ENCODE assay signal across 16 mouse cellular contexts in the genomic region with DNA sequence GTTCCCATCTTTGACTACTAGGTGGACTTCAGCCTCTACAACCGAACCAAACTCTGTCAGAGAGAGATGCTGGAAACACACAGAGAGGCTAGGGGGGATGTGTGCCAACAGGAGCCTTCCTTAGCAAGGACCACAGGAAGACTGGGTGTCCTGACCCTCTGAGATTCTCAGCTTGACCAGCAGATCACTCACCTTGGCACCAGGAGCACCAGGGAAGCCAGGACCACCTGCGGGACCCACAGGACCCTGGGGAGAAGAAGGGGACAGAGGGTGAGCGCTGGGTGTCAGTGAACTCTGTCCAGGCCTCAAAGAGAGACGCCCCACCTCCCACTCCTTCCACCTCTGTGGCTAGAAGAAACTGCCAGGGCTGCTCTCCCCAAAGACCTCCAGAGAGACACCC. TPM values are rescaled to one million over a fixed set of nuclear protein-coding genes. Genes with fewer than 3 reads are reported as not detected.
DNase-seq lines count a peak whose midpoint lies in the region; ATAC-seq and TF ChIP-seq lines count a peak whose summit lies in the region.
"Had no signal": no experiment of that assay in that cellular context is flagged by ENCODE, and none has a peak within 500 bp of the region (broad histone marks: within the 10 kb centered on the region; RNA-seq: fewer than 3 reads in every experiment).

No protein-coding gene starts in this region.

- no peak overlapping the region for H3K9ac ChIP-seq in forebrain, embryonic 16.5 days (replicated peaks; ENCODE audit: low read depth, low read length)
- H3K9ac ChIP-seq in forebrain, embryonic 14.5 days (ENCODE audit: low read length): peak overlapping the region; percentile 35
- peak overlapping the region; percentile 63 for H3K9ac ChIP-seq in midbrain, embryonic 11.5 days (ENCODE audit: low read length)
- H3K9ac ChIP-seq: liver, embryonic 14.5 days had no signal

- peaks cover 87% of the 10 kb centered on the region for H3K36me3 ChIP-seq in forebrain, embryonic 10.5 days (replicated peaks)
- no peaks in the 10 kb centered on the region for H3K36me3 ChIP-seq in forebrain, embryonic 16.5 days (ENCODE audit: control insufficient read depth, insufficient read depth)
- peaks cover 22% of the 10 kb centered on the region for H3K36me3 ChIP-seq in E14TG2a.4 (ENCODE audit: insufficient read depth, low read length)
- peaks cover 32% of the 10 kb centered on the region for H3K36me3 ChIP-seq in forebrain, embryonic 14.5 days (ENCODE audit: control insufficient read depth, insufficient read depth, low read length)
- peaks cover 23% of the 10 kb centered on the region for H3K36me3 ChIP-seq in midbrain, embryonic 11.5 days (ENCODE audit: control insufficient read depth, insufficient read depth, low read length)

- WGBS in forebrain, embryonic 10.5 days: 0% methylated on average over 4 of the region's 4 CpGs
- 11% methylated on average over 3 of the region's 4 CpGs for WGBS in forebrain, embryonic 16.5 days
- WGBS in forebrain, embryonic 14.5 days: 4% methylated on average over 4 of the region's 4 CpGs
- WGBS in midbrain, embryonic 11.5 days: 6% methylated on average over 4 of the region's 4 CpGs

- H3K4me1 ChIP-seq in forebrain, embryonic 10.5 days: peaks cover 78% of the 10 kb centered on the region
- H3K4me1 ChIP-seq in forebrain, embryonic 16.5 days (replicated peaks; ENCODE audit: control insufficient read depth, insufficient read depth, low read length): peaks cover 37% of the 10 kb centered on the region
- peaks cover 79% of the 10 kb centered on the region for H3K4me1 ChIP-seq in E14TG2a.4 (replicated peaks; ENCODE audit: low read depth, low read length)
- peaks cover 40% of the 10 kb centered on the region for H3K4me1 ChIP-seq in forebrain, embryonic 14.5 days (ENCODE audit: control insufficient read depth, insufficient read depth, low read length)
- peaks cover 51% of the 10 kb centered on the region for H3K4me1 ChIP-seq in midbrain, embryonic 11.5 days (ENCODE audit: control insufficient read depth, insufficient read depth, low read length)

- no peaks in the 10 kb centered on the region for H3K27me3 ChIP-seq in forebrain, embryonic 10.5 days (ENCODE audit: poor library complexity, severe bottlenecking)
- no peaks in the 10 kb centered on the region for H3K27me3 ChIP-seq in forebrain, embryonic 16.5 days (replicated peaks; ENCODE audit: control insufficient read depth, insufficient read depth, low read length)
- H3K27me3 ChIP-seq in E14TG2a.4 (ENCODE audit: insufficient read depth, low read length): peaks cover 5% of the 10 kb centered on the region; the same call in 1 of the 2 replicates
- no peaks in the 10 kb centered on the region for H3K27me3 ChIP-seq in forebrain, embryonic 14.5 days (replicated peaks; ENCODE audit: control insufficient read depth, insufficient read depth, low read length)
- H3K27me3 ChIP-seq in midbrain, embryonic 11.5 days (ENCODE audit: control insufficient read depth, insufficient read depth, low read length): no peaks in the 10 kb centered on the region; the same call in 1 of the 2 replicates

- H3K27ac ChIP-seq in forebrain, embryonic 10.5 days: peak overlapping the region; percentile 96
- H3K27ac ChIP-seq in forebrain, embryonic 16.5 days (ENCODE audit: low read length): no peak overlapping the region
- peak overlapping the region; percentile 93 for H3K27ac ChIP-seq in forebrain, embryonic 14.5 days (ENCODE audit: low read depth, low read length)
- peak overlapping the region; percentile 98 for H3K27ac ChIP-seq in midbrain, embryonic 11.5 days (ENCODE audit: low read depth, low read length)
- H3K27ac ChIP-seq: liver, embryonic 14.5 days had no signal

- H3K4me3 ChIP-seq in forebrain, embryonic 10.5 days: peak overlapping the region; percentile 43
- H3K4me3 ChIP-seq in forebrain, embryonic 16.5 days (replicated peaks; ENCODE audit: low read length): no peak overlapping the region
- peak overlapping the region; percentile 20; the same call in 1 of the 2 replicates for H3K4me3 ChIP-seq in E14TG2a.4 (replicated peaks; ENCODE audit: low read length)
- no peak overlapping the region for H3K4me3 ChIP-seq in forebrain, embryonic 14.5 days (ENCODE audit: low read depth, low read length)
- H3K4me3 ChIP-seq in midbrain, embryonic 11.5 days (ENCODE audit: low read depth, low read length): peak overlapping the region; percentile 13; the same call in 1 of the 2 replicates
- H3K4me3 ChIP-seq: erythroblast, embryonic 14.5 days; myocyte had no signal

- no peak overlapping the region for H3K4me2 ChIP-seq in forebrain, embryonic 16.5 days (ENCODE audit: low read length)
- peak overlapping the region; percentile 1; the same call in 1 of the 2 replicates for H3K4me2 ChIP-seq in forebrain, embryonic 14.5 days (ENCODE audit: low read length)
- peak overlapping the region; percentile 14 for H3K4me2 ChIP-seq in midbrain, embryonic 11.5 days

- no peak for ATAC-seq in forebrain, embryonic 16.5 days
- ATAC-seq in forebrain, embryonic 14.5 days: no peak
- no peak for ATAC-seq in midbrain, embryonic 11.5 days (ENCODE audit: low FRiP score)

- no peaks in the 10 kb centered on the region for H3K9me3 ChIP-seq in forebrain, embryonic 10.5 days
- no peaks in the 10 kb centered on the region for H3K9me3 ChIP-seq in forebrain, embryonic 16.5 days (ENCODE audit: control insufficient read depth, low read length)
- no peaks in the 10 kb centered on the region for H3K9me3 ChIP-seq in E14TG2a.4 (ENCODE audit: low read length)
- H3K9me3 ChIP-seq in forebrain, embryonic 14.5 days (replicated peaks; ENCODE audit: control insufficient read depth, low read length): no peaks in the 10 kb centered on the region
- H3K9me3 ChIP-seq in midbrain, embryonic 11.5 days (ENCODE audit: control insufficient read depth, low read length): no peaks in the 10 kb centered on the region

- peak; percentile 39 for DNase-seq in forebrain, embryonic 10.5 days (ENCODE audit: extremely low spot score, low spot score)
- DNase-seq in forebrain, embryonic 14.5 days (ENCODE audit: low spot score): no peak
- peak; percentile 94 for DNase-seq in midbrain, embryonic 11.5 days (ENCODE audit: low spot score, missing footprints)
- no peak for DNase-seq in MN1 (ENCODE audit: low spot score)
- no peak for DNase-seq in right cerebral cortex, postnatal 4 days
- no peak for DNase-seq in kidney, postnatal 25 days
- DNase-seq: cerebellum, adult 9-10 months; gastrocnemius, postnatal 10 days; heart, postnatal 10 days; layer of hippocampus, postnatal 36 days; lung, postnatal 36 days had no signal

- no peak for TF ChIP-seq CTCF in E14TG2a.4 (conservative IDR thresholded peaks at IDR 0.05; ENCODE audit: low read length)

RNA-seq across cellular contexts. Expression of a gene that starts 13.8 kb away (rescaled TPM):
- polyA plus RNA-seq in forebrain, embryonic 10.5 days (2016; fragmentation: Nextera tagmentation; extraction: Ambion mirVana): 183 and 190 TPM in 2 replicates
- 16.6 and 35.1 TPM in 2 replicates for polyA plus RNA-seq in forebrain, embryonic 16.5 days (2015; fragmentation: Nextera tagmentation; extraction: Ambion mirVana)
- 19.4 and 23.9 TPM in 2 replicates for polyA plus RNA-seq in forebrain, embryonic 14.5 days (2014; fragmentation: Nextera tagmentation; extraction: Ambion mirVana)
- polyA plus RNA-seq in midbrain, embryonic 11.5 days (2014; fragmentation: Nextera tagmentation; extraction: Ambion mirVana): 94.5 and 94.6 TPM in 2 replicates
- polyA plus RNA-seq: erythroblast, embryonic 14.5 days had no signal

RNA-seq across cellular contexts. Expression of a gene that starts 26.7 kb away (rescaled TPM):
- 39.2 and 43.2 TPM in 2 replicates for polyA plus RNA-seq in forebrain, embryonic 10.5 days (2016; fragmentation: Nextera tagmentation; extraction: Ambion mirVana)
- 64.8 and 66.9 TPM in 2 replicates for polyA plus RNA-seq in forebrain, embryonic 16.5 days (2015; fragmentation: Nextera tagmentation; extraction: Ambion mirVana)
- 71.7 and 75.2 TPM in 2 replicates for polyA plus RNA-seq in forebrain, embryonic 14.5 days (2014; fragmentation: Nextera tagmentation; extraction: Ambion mirVana)
- polyA plus RNA-seq in midbrain, embryonic 11.5 days (2014; fragmentation: Nextera tagmentation; extraction: Ambion mirVana): 60.4 and 62.7 TPM in 2 replicates

Comparison
In these comparisons a context has a peak if more than half of its experiments do, and no peak if none do; other contexts are left out.
1. DNase-seq: peak in forebrain, embryonic 10.5 days (single experiment) and midbrain, embryonic 11.5 days (single experiment); none in forebrain, embryonic 14.5 days (single experiment), MN1 (single experiment), right cerebral cortex, postnatal 4 days (single experiment) and kidney, postnatal 25 days (0 of 2).
2. H3K4me3 ChIP-seq: peak in forebrain, embryonic 10.5 days (single experiment), E14TG2a.4 (single experiment) and midbrain, embryonic 11.5 days (single experiment); none in forebrain, embryonic 16.5 days (single experiment) and forebrain, embryonic 14.5 days (single experiment).